Mouse (Mus musculus) C2C12 (cell line): ENCODE measurements at regions not wholly inside any gene's neighbourhood (a gene's known extent, or its start where the extent isn't known, plus 50 kb on each side); places are given as distances from the start of the nearest gene placed in this dataset.

Source experiments
- CEBPB ChIP-seq: IDR thresholded peaks from one replicate; pipeline ENCODE4 v1.6.1; 2011; ENCODE audit warnings: low read depth, mild to moderate bottlenecking, control low read depth, moderate library complexity
- CTCF ChIP-seq: IDR thresholded peaks from one replicate; pipeline ENCODE4 v1.5.1; 2011; ENCODE audit not compliant: control insufficient read depth, insufficient read depth, insufficient read length
- FOSL1 ChIP-seq: IDR thresholded peaks from one replicate; pipeline ENCODE4 v1.8.0; 2011; ENCODE audit warnings: mild to moderate bottlenecking, low read length; ENCODE audit not compliant: poor library complexity, insufficient read depth, severe bottlenecking
- MAX ChIP-seq: IDR thresholded peaks from one replicate; pipeline ENCODE4 v1.6.1; 2011; ENCODE audit warnings: mild to moderate bottlenecking, control low read depth
- MYOD1 ChIP-seq: IDR thresholded peaks from one replicate; pipeline ENCODE4 v1.6.1; 2011; ENCODE audit warnings: low read depth; ENCODE audit not compliant: control insufficient read depth, insufficient read length
- USF1 ChIP-seq: IDR thresholded peaks from one replicate; pipeline ENCODE4 v1.6.1; 2011; ENCODE audit warnings: low read depth, mild to moderate bottlenecking, control low read depth, moderate library complexity

DNA sequence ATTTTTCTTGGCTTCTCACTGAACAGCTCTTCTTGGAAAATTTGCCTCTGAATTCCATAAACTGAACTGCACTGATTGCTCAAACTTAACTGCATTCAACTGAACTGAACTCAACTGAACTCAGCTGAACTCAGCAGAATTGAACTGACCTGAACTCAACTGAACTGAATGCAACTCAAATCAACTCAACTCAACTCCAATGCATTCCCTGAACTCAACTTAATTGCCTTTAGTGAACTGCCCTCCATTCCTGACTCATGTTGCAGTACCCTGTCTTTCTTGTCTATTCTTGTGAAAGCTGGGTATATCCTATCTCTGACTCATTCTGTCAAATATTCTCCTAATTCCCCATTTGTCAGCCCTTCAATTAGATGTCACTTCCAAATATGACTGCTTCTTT lies 58.0 kb upstream of the Fam84a start:
- TF ChIP-seq USF1 (no peak), CTCF (no peak), MYOD1 (no peak), MAX (no peak), FOSL1 (no peak), CEBPB (no peak)
